Mouse (Mus musculus): ENCODE results near the gene Ciita. TPM values are rescaled to one million over a fixed set of nuclear protein-coding genes. Genes with fewer than 3 reads are reported as not detected.
A peak's percentile ranks its signal among the peaks of the same experiment; 100 is the strongest.

The Ciita gene
- polyA plus RNA-seq, 1 experiment from 2014 or later, result 1.4 TPM

DNA sequence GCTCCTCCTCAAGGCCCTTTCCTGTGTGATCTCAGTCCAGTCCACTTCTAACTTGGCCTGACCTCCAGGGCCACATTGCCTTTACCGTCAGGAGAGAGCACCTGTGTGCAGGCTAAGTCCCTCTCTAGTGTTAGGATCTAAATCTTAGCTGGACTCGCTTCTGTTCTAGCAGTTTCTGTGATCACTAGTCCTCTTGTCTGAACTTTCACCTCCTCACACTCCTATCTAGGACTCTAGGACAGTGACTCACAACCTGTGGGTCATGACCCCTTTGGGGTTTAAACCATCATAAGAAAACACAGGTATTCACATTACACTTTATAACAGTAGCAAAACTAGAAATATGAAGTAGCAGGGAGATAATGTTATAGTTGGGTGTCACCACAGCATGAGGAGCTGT, 28.0 kb upstream of the Ciita start:
- 40% methylated on average over 2 of the region's 2 CpGs for WGBS
- no peaks in the 10 kb centered on the region for H3K27me3 ChIP-seq (replicated peaks; ENCODE audit: insufficient read depth, low read length)
- no peak overlapping the region for H3K9ac ChIP-seq (replicated peaks; ENCODE audit: low read depth)
- peak; percentile 35 for ATAC-seq
- H3K4me2 ChIP-seq (replicated peaks; ENCODE audit: low read depth, low read length), result no peak overlapping the region
- no peak for TF ChIP-seq CTCF (IDR thresholded peaks at IDR 0.05)
- no peaks in the 10 kb centered on the region for H3K36me3 ChIP-seq (ENCODE audit: insufficient read depth, low read length)
- H3K4me1 ChIP-seq (ENCODE audit: insufficient read depth, low read depth, low read length), result peaks cover 22% of the 10 kb centered on the region; the same call in 1 of the 2 replicates
- H3K27ac ChIP-seq (ENCODE audit: low read length), result peak overlapping the region; percentile 62
- no peak overlapping the region for H3K4me3 ChIP-seq (ENCODE audit: low read depth, low read length)
- DNase-seq (ENCODE audit: low spot score), result no peak
- H3K9me3 ChIP-seq (ENCODE audit: low read length), result no peaks in the 10 kb centered on the region

DNA sequence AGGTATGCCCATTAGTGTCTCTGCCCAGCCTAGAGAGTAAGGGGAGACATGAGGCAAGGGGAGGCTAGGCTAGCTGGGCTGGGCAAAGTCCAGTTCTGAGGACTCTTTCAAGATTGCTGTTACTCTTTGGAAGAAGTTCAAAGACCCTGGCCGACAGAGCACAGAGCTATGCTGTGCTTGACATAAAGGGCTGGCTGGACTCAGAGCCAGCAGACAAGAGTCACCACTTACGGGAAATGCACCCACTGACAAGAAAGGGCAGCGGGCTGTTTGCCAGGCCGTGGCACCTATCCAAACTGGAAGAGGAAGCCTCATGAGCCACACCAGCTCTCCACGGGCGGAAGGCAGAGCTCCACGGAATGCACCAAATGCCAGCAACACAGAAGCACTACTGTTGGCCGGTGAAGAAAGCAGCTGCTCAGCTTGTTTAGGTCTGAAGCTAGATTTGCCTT, 27.4 kb upstream of the Ciita start:
- Histone ChIP-seq H3K9me3 (ENCODE audit: low read length) (no peaks in the 10 kb centered on the region), H3K36me3 (ENCODE audit: insufficient read depth, low read length) (no peaks in the 10 kb centered on the region), H3K27me3 (replicated peaks; ENCODE audit: insufficient read depth, low read length) (no peaks in the 10 kb centered on the region), H3K27ac (ENCODE audit: low read length) (peak overlapping the region; percentile 62), H3K4me1 (ENCODE audit: insufficient read depth, low read depth, low read length) (peaks cover 22% of the 10 kb centered on the region; the same call in 1 of the 2 replicates), H3K9ac (replicated peaks; ENCODE audit: low read depth) (no peak overlapping the region), H3K4me3 (ENCODE audit: low read depth, low read length) (no peak overlapping the region), H3K4me2 (replicated peaks; ENCODE audit: low read depth, low read length) (no peak overlapping the region; the same call in 1 of the 2 replicates)
- peak; percentile 96 for DNase-seq (ENCODE audit: low spot score)
- ATAC-seq, result peak; percentile 94
- TF ChIP-seq CTCF (IDR thresholded peaks at IDR 0.05), result no peak
- peak; percentile 88; the same call in 1 of the 2 replicates for TF ChIP-seq EP300 (IDR thresholded peaks at IDR 0.05)
- WGBS, result 6% methylated on average over 8 of the region's 8 CpGs

- peaks cover 19% of the 10 kb centered on the region; the same call in 1 of the 2 replicates for H3K4me1 ChIP-seq (ENCODE audit: insufficient read depth, low read depth, low read length)
- 78% methylated on average over 6 of the region's 6 CpGs for WGBS
- no peak for TF ChIP-seq EP300 (IDR thresholded peaks at IDR 0.05)
- TF ChIP-seq CTCF (IDR thresholded peaks at IDR 0.05), result no peak
- no peak overlapping the region for H3K4me3 ChIP-seq (ENCODE audit: low read depth, low read length)
- H3K4me2 ChIP-seq (replicated peaks; ENCODE audit: low read depth, low read length), result no peak overlapping the region
- H3K36me3 ChIP-seq (ENCODE audit: insufficient read depth, low read length), result no peaks in the 10 kb centered on the region
- H3K27ac ChIP-seq (ENCODE audit: low read length), result no peak overlapping the region
- H3K9ac ChIP-seq (replicated peaks; ENCODE audit: low read depth), result no peak overlapping the region
- ATAC-seq, result no peak
- no peak for DNase-seq (ENCODE audit: low spot score)
- H3K27me3 ChIP-seq (replicated peaks; ENCODE audit: insufficient read depth, low read length), result no peaks in the 10 kb centered on the region
- no peaks in the 10 kb centered on the region for H3K9me3 ChIP-seq (ENCODE audit: low read length)
These were observed 25.8 kb upstream of the Ciita start for GRCm38 (mm10) chr16:10453872-10454582.

- no peak overlapping the region for H3K9ac ChIP-seq (replicated peaks; ENCODE audit: low read depth)
- H3K4me1 ChIP-seq (ENCODE audit: insufficient read depth, low read depth, low read length), result peaks cover 19% of the 10 kb centered on the region; the same call in 1 of the 2 replicates
- no peaks in the 10 kb centered on the region for H3K27me3 ChIP-seq (replicated peaks; ENCODE audit: insufficient read depth, low read length)
- TF ChIP-seq CTCF (IDR thresholded peaks at IDR 0.05) (no peak), EP300 (IDR thresholded peaks at IDR 0.05) (no peak)
- no peak overlapping the region for H3K27ac ChIP-seq (ENCODE audit: low read length)
- no peaks in the 10 kb centered on the region for H3K36me3 ChIP-seq (ENCODE audit: insufficient read depth, low read length)
- no peak overlapping the region for H3K4me3 ChIP-seq (ENCODE audit: low read depth, low read length)
- ATAC-seq, result no peak
- 52% methylated on average over 3 of the region's 3 CpGs for WGBS
- DNase-seq (ENCODE audit: low spot score), result no peak
- H3K9me3 ChIP-seq (ENCODE audit: low read length), result no peaks in the 10 kb centered on the region
- no peak overlapping the region for H3K4me2 ChIP-seq (replicated peaks; ENCODE audit: low read depth, low read length)
These were observed 25.3 kb upstream of the Ciita start for GRCm38 (mm10) chr16:10454583-10454974.

DNA sequence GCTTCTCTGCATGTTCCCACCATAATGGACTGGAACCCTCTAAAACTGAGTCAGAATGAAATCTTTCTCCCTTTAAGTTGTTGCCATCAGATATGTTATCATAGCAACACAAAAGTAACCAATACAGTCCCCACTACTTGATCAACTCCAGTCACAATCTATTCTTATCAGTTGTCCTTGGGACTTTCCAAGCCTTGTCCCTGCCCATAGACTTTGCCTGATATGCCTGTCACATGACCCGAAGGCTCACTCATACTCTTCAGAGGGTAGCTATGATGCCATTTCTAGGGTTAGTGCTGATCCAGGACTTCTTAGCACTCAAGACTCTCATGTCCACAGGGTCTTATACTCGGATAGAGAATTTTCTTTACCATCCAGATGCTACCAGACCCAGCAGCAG, 19.7 kb upstream of the Ciita start:
- no peaks in the 10 kb centered on the region for H3K36me3 ChIP-seq (ENCODE audit: insufficient read depth, low read length)
- no peaks in the 10 kb centered on the region for H3K4me1 ChIP-seq (ENCODE audit: insufficient read depth, low read depth, low read length)
- no peak for DNase-seq (ENCODE audit: low spot score)
- H3K27me3 ChIP-seq (replicated peaks; ENCODE audit: insufficient read depth, low read length), result no peaks in the 10 kb centered on the region
- 69% methylated on average over 2 of the region's 2 CpGs for WGBS
- H3K4me2 ChIP-seq (replicated peaks; ENCODE audit: low read depth, low read length), result no peak overlapping the region
- no peak for ATAC-seq
- no peaks in the 10 kb centered on the region for H3K9me3 ChIP-seq (ENCODE audit: low read length)
- H3K4me3 ChIP-seq (ENCODE audit: low read depth, low read length), result no peak overlapping the region
- no peak overlapping the region for H3K9ac ChIP-seq (replicated peaks; ENCODE audit: low read depth)
- H3K27ac ChIP-seq (ENCODE audit: low read length), result no peak overlapping the region
- TF ChIP-seq EP300 (IDR thresholded peaks at IDR 0.05) (no peak), CTCF (IDR thresholded peaks at IDR 0.05) (no peak)

DNA sequence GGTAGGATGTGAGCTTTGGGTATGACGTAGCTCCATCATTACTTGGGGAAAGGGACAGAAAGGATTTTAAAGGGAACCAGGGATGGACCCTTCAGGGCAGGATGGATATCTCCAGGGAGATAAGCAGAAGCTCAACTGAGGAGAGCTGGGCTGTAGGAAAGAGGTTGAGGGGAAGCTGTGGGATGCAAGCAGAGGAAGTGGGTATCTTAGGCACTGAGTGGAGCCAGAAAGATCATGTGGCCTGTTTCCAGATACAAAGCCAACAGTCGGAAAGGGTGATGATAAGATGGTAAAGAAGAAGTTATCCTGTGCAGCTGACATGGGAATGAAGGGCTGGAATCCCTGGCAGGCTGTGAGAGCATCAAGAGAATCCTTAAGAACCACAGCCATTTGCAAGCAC, 18.7 kb upstream of the Ciita start:
- no peak for ATAC-seq
- H3K4me3 ChIP-seq (ENCODE audit: low read depth, low read length), result no peak overlapping the region
- 59% methylated on average over 2 of the region's 2 CpGs for WGBS

More for the DNA sequence above, 18.7 kb upstream of the Ciita start:
- no peak for DNase-seq (ENCODE audit: low spot score)
- H3K4me1 ChIP-seq (ENCODE audit: insufficient read depth, low read depth, low read length), result no peaks in the 10 kb centered on the region
- H3K9ac ChIP-seq (replicated peaks; ENCODE audit: low read depth), result no peak overlapping the region
- no peaks in the 10 kb centered on the region for H3K27me3 ChIP-seq (replicated peaks; ENCODE audit: insufficient read depth, low read length)
- H3K9me3 ChIP-seq (ENCODE audit: low read length), result no peaks in the 10 kb centered on the region
- no peaks in the 10 kb centered on the region for H3K36me3 ChIP-seq (ENCODE audit: insufficient read depth, low read length)
- TF ChIP-seq CTCF (IDR thresholded peaks at IDR 0.05) (no peak), EP300 (IDR thresholded peaks at IDR 0.05) (no peak)
- H3K4me2 ChIP-seq (replicated peaks; ENCODE audit: low read depth, low read length), result no peak overlapping the region
- no peak overlapping the region for H3K27ac ChIP-seq (ENCODE audit: low read length)
